Mouse (Mus musculus): ENCODE results near the gene Rnf148.

DNA sequence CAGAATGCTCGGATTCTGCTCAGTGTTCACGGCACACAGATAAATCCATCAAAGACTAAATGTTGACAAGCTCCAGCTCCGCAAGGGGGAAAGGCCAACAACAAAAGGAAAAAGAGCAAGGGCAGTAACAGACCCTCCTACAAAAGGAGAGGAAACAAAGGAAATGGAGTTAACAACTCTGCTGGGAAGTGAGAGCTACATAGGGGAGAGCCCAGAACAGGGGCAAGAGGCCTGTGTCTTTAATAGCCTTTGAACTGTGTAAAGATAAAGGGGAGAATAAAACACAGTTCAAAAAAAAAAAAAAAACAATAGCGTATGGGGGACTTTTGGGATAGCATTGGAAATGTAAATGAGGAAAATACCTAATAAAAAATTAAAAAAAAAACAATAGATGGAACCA lies 24.5 kb downstream of the Rnf148 start:
- TF ChIP-seq TAL1 (IDR thresholded peaks at IDR 0.05; ENCODE audit: low read length) (no peak), GATA1 (IDR thresholded peaks at IDR 0.05; ENCODE audit: low read length) (no peak)
